ENCODE assay signal across 8 mouse cellular contexts in genomic region chr11:62575297-62575658, GRCm38 (mm10). TPM values are rescaled to one million over a fixed set of nuclear protein-coding genes. Genes with fewer than 3 reads are reported as not detected.
A peak's percentile ranks its signal among the peaks of the same experiment; 100 is the strongest.
DNase-seq lines count a peak whose midpoint lies in the region; ATAC-seq and TF ChIP-seq lines count a peak whose summit lies in the region.

No protein-coding gene starts in this region.

- H3K36me3 ChIP-seq in erythroblast, embryonic 14.5 days (ENCODE audit: control insufficient read depth) = no peaks in the 10 kb centered on the region
- no peaks in the 10 kb centered on the region for H3K36me3 ChIP-seq in heart, embryonic 13.5 days
- H3K36me3 ChIP-seq in liver, embryonic 12.5 days = no peaks in the 10 kb centered on the region
- H3K36me3 ChIP-seq in stomach, embryonic 14.5 days (ENCODE audit: control insufficient read depth, insufficient read depth, low read length) = no peaks in the 10 kb centered on the region

- peak overlapping the region; percentile 80 for H3K4me2 ChIP-seq in heart, embryonic 13.5 days
- peak overlapping the region; percentile 95 for H3K4me2 ChIP-seq in liver, embryonic 12.5 days
- peak overlapping the region; percentile 97 for H3K4me2 ChIP-seq in stomach, embryonic 14.5 days (replicated peaks; ENCODE audit: low read depth, low read length)

- peak; percentile 80 for DNase-seq in CD4-positive helper T cell, adult 2 months (ENCODE audit: low read depth, low spot score)
- DNase-seq in brain, embryonic 14.5 days (ENCODE audit: low read depth) = peak; percentile 90
- peak; percentile 93 for DNase-seq in kidney, postnatal 10 days
- DNase-seq in natural killer cell, adult 2 months (ENCODE audit: low spot score in 2 of 2) = peak; percentile 68 to 80

- peaks cover 30% of the 10 kb centered on the region for H3K4me1 ChIP-seq in erythroblast, embryonic 14.5 days (ENCODE audit: control insufficient read depth)
- peaks cover 9% of the 10 kb centered on the region for H3K4me1 ChIP-seq in heart, embryonic 13.5 days
- H3K4me1 ChIP-seq in liver, embryonic 12.5 days = peaks cover 54% of the 10 kb centered on the region
- H3K4me1 ChIP-seq in stomach, embryonic 14.5 days (ENCODE audit: control insufficient read depth, insufficient read depth, low read length) = no peaks in the 10 kb centered on the region

- ATAC-seq in heart, embryonic 13.5 days (ENCODE audit: extremely low read depth, insufficient number of reproducible peaks, low FRiP score, low TSS enrichment) = peak; percentile 63; the same call in 1 of the 2 replicates
- ATAC-seq in liver, embryonic 12.5 days = peak; percentile 67
- peak; percentile 53; the same call in 1 of the 2 replicates for ATAC-seq in stomach, embryonic 14.5 days (ENCODE audit: insufficient number of reproducible peaks, insufficient read depth, low FRiP score, low read depth)

- TF ChIP-seq CTCF in brain, embryonic 14.5 days (IDR thresholded peaks at IDR 0.05; ENCODE audit: borderline replicate concordance, extremely low read depth, insufficient read depth, insufficient read length) = peak; percentile 96

- 2% methylated on average over 9 of the region's 9 CpGs for WGBS in heart, embryonic 13.5 days
- WGBS in liver, embryonic 12.5 days (ENCODE audit: insufficient replicate concordance) = 3% methylated on average over 9 of the region's 9 CpGs
- WGBS in stomach, embryonic 14.5 days = under 1% methylated on average over 9 of the region's 9 CpGs

- peaks cover 11% of the 10 kb centered on the region for H3K27me3 ChIP-seq in erythroblast, embryonic 14.5 days (ENCODE audit: control insufficient read depth)
- no peaks in the 10 kb centered on the region; the same call in 1 of the 2 replicates for H3K27me3 ChIP-seq in heart, embryonic 13.5 days (replicated peaks)
- no peaks in the 10 kb centered on the region for H3K27me3 ChIP-seq in liver, embryonic 12.5 days (replicated peaks)
- no peaks in the 10 kb centered on the region for H3K27me3 ChIP-seq in stomach, embryonic 14.5 days (ENCODE audit: control insufficient read depth, insufficient read depth, low read length)

- H3K9ac ChIP-seq in heart, embryonic 13.5 days = peak overlapping the region; percentile 69
- peak overlapping the region; percentile 66 for H3K9ac ChIP-seq in liver, embryonic 12.5 days
- H3K9ac ChIP-seq in stomach, embryonic 14.5 days (replicated peaks; ENCODE audit: low read depth, low read length) = peak overlapping the region; percentile 33; the same call in 1 of the 2 replicates

- no peak overlapping the region for H3K27ac ChIP-seq in heart, embryonic 13.5 days (replicated peaks)
- H3K27ac ChIP-seq in liver, embryonic 12.5 days = peak overlapping the region; percentile 75
- no peak overlapping the region for H3K27ac ChIP-seq in stomach, embryonic 14.5 days (ENCODE audit: low read length)

- TF ChIP-seq POLR2A in brain, embryonic 14.5 days (IDR thresholded peaks at IDR 0.05; ENCODE audit: borderline replicate concordance, extremely low read depth, insufficient read depth, insufficient read length, poor library complexity, severe bottlenecking) = no peak

- no peaks in the 10 kb centered on the region for H3K9me3 ChIP-seq in erythroblast, embryonic 14.5 days (ENCODE audit: control insufficient read depth, low read length)
- no peaks in the 10 kb centered on the region for H3K9me3 ChIP-seq in heart, embryonic 13.5 days
- no peaks in the 10 kb centered on the region for H3K9me3 ChIP-seq in liver, embryonic 12.5 days (replicated peaks)
- H3K9me3 ChIP-seq in stomach, embryonic 14.5 days (ENCODE audit: control insufficient read depth, low read depth, low read length) = no peaks in the 10 kb centered on the region

- peak overlapping the region; percentile 59 for H3K4me3 ChIP-seq in erythroblast, embryonic 14.5 days (replicated peaks)
- peak overlapping the region; percentile 55 for H3K4me3 ChIP-seq in heart, embryonic 13.5 days
- peak overlapping the region; percentile 64 for H3K4me3 ChIP-seq in liver, embryonic 12.5 days
- peak overlapping the region; percentile 47 for H3K4me3 ChIP-seq in stomach, embryonic 14.5 days (ENCODE audit: low read depth, low read length)

RNA-seq across cellular contexts. Expression of gene Trpv2, which starts 1.0 kb away (rescaled TPM):
- polyA plus RNA-seq in brain, embryonic 14.5 days (2012; rRNA removed) = 20.5 and 26.3 TPM in 2 replicates
- polyA plus RNA-seq in erythroblast, embryonic 14.5 days (2012) = 0.03 and 0.04 TPM in 2 replicates
- polyA plus RNA-seq in heart, embryonic 13.5 days (2015; fragmentation: Nextera tagmentation; extraction: Ambion mirVana) = 3.4 and 4.7 TPM in 2 replicates
- polyA plus RNA-seq in liver, embryonic 12.5 days (2016; fragmentation: Nextera tagmentation; extraction: Ambion mirVana) = 8.0 and 9.0 TPM in 2 replicates
- polyA plus RNA-seq in stomach, embryonic 14.5 days (2014; fragmentation: Nextera tagmentation; extraction: Ambion mirVana) = 12.0 and 12.8 TPM in 2 replicates

RNA-seq across cellular contexts. Expression of gene Ubb, which starts 24.3 kb away (rescaled TPM):
- polyA plus RNA-seq in brain, embryonic 14.5 days (2012; rRNA removed) = 4,191 and 5,062 TPM in 2 replicates
- polyA plus RNA-seq in erythroblast, embryonic 14.5 days (2012) = 195 and 225 TPM in 2 replicates
- polyA plus RNA-seq in heart, embryonic 13.5 days (2015; fragmentation: Nextera tagmentation; extraction: Ambion mirVana) = 2,701 and 2,883 TPM in 2 replicates
- 1,472 and 1,525 TPM in 2 replicates for polyA plus RNA-seq in liver, embryonic 12.5 days (2016; fragmentation: Nextera tagmentation; extraction: Ambion mirVana)
- 3,062 and 3,133 TPM in 2 replicates for polyA plus RNA-seq in stomach, embryonic 14.5 days (2014; fragmentation: Nextera tagmentation; extraction: Ambion mirVana)

RNA-seq across cellular contexts. Expression of gene Cenpv, which starts 36.2 kb away (rescaled TPM):
- polyA plus RNA-seq in brain, embryonic 14.5 days (2012; rRNA removed) = 112 and 180 TPM in 2 replicates
- 1.4 and 1.9 TPM in 2 replicates for polyA plus RNA-seq in erythroblast, embryonic 14.5 days (2012)
- 16.4 and 16.7 TPM in 2 replicates for polyA plus RNA-seq in heart, embryonic 13.5 days (2015; fragmentation: Nextera tagmentation; extraction: Ambion mirVana)
- polyA plus RNA-seq in liver, embryonic 12.5 days (2016; fragmentation: Nextera tagmentation; extraction: Ambion mirVana) = 30.6 and 32.3 TPM in 2 replicates
- polyA plus RNA-seq in stomach, embryonic 14.5 days (2014; fragmentation: Nextera tagmentation; extraction: Ambion mirVana) = 16.2 and 22.0 TPM in 2 replicates
